Mouse (Mus musculus) hindbrain, embryonic 12.5 days (tissue): Measurements from ENCODE around the gene Tmed2. TPM values are rescaled to one million over a fixed set of nuclear protein-coding genes. Genes with fewer than 3 reads are reported as not detected.
A peak's percentile ranks its signal among the peaks of the same experiment; 100 is the strongest.
"Not testable (repeated sequence)": the region's sequence is repeated elsewhere in the genome, so short reads cannot be mapped to it uniquely, and the experiment has no call there.

ENCODE experiments used
- ATAC-seq: fragments of 200-750 bp; cut with Nextera tagmentation; 2 replicates; pipeline ENCODE4 v1.8.0; 2017; ENCODE audit warnings: moderate TSS enrichment; ENCODE audit not compliant: low FRiP score
- H3K27ac ChIP-seq: fragments of 300-500 bp; sonication (generic); 2 replicates; pipeline ENCODE4 v1.5.1; 2016; ENCODE audit warnings: mild to moderate bottlenecking
- H3K27me3 ChIP-seq: fragments of 300-500 bp; sonication (generic); 2 replicates; pipeline ENCODE4 v1.6.1; 2016; ENCODE audit warnings: mild to moderate bottlenecking
- H3K36me3 ChIP-seq: fragments of 300-500 bp; sonication (generic); 2 replicates; pipeline ENCODE4 v1.6.1; 2016; ENCODE audit warnings: mild to moderate bottlenecking
- H3K4me1 ChIP-seq: fragments of 300-500 bp; sonication (generic); 2 replicates; pipeline ENCODE4 v1.6.1; 2016
- H3K4me2 ChIP-seq: fragments of 300-500 bp; sonication (generic); replicated peaks from 2 replicates; pipeline ENCODE4 v1.6.1; 2016; ENCODE audit warnings: mild to moderate bottlenecking
- H3K4me3 ChIP-seq: fragments of 300-500 bp; sonication (generic); 2 replicates; pipeline ENCODE4 v1.5.1; 2016; ENCODE audit warnings: mild to moderate bottlenecking
- H3K9ac ChIP-seq: fragments of 300-500 bp; sonication (generic); 2 replicates; pipeline ENCODE4 v1.6.1; 2016; ENCODE audit warnings: mild to moderate bottlenecking, moderate library complexity
- H3K9me3 ChIP-seq: fragments of 300-500 bp; sonication (generic); replicated peaks from 2 replicates; pipeline ENCODE4 v1.6.1; 2016; ENCODE audit warnings: mild to moderate bottlenecking
- WGBS: fragments of 180-500 bp; shearing (Covaris S2); methylation state at CpG from one replicate; pipeline ENCODE4 v1.1.7; 2016; 5-methylcytosine and 5-hydroxymethylcytosine counted together
- polyA plus RNA-seq: library from polyadenylated mRNA; unstranded; fragments of >200 nt; fragmentation: Nextera tagmentation; extraction: Ambion mirVana; gene quantifications from 2 replicates; pipeline ENCODE4 v1.2.1, GENCODE M21; 2016

Gene Tmed2
- polyA plus RNA-seq = 418 and 446 TPM in 2 replicates

- Histone ChIP-seq H3K4me3 (peak within 1 kb of the TSS; percentile 97), H3K27me3 (0 out of 2 replicates have a peak, but pooled peaks cover 9% of the 10 kb centered on the region), H3K27ac (peak within 1 kb of the TSS; percentile 84), H3K9me3 (no peaks in the 10 kb centered on the region), H3K36me3 (peaks cover 19% of the 10 kb centered on the region), H3K4me1 (peaks cover 11% of the 10 kb centered on the region), H3K9ac (peak within 1 kb of the TSS; percentile 95), H3K4me2 (peak within 1 kb of the TSS; percentile 83)
- WGBS = under 1% methylated on average over 35 of the region's 35 CpGs
- ATAC-seq = peak; percentile 96
Measured at GRCm38 (mm10) chr5:124540383-124540786, at the start of gene Tmed2. Tmed2 (plus strand) TSS chr5:124540695.

- H3K27me3 ChIP-seq = no peaks in the 10 kb centered on the region
- H3K27ac ChIP-seq = no peak overlapping the region
- no peak overlapping the region for H3K4me2 ChIP-seq
- peaks cover 53% of the 10 kb centered on the region for H3K36me3 ChIP-seq
- no peak overlapping the region for H3K4me3 ChIP-seq
- H3K4me1 ChIP-seq = peaks cover 12% of the 10 kb centered on the region
- ATAC-seq = no peak
- WGBS = 90% methylated on average over 4 of the region's 4 CpGs
- no peak overlapping the region for H3K9ac ChIP-seq
- no peaks in the 10 kb centered on the region for H3K9me3 ChIP-seq
Measured at GRCm38 (mm10) chr5:124491732-124492131, 48.8 kb upstream of the Tmed2 start.

- no peak for ATAC-seq
- no peak overlapping the region for H3K9ac ChIP-seq
- peaks cover 49% of the 10 kb centered on the region for H3K36me3 ChIP-seq
- 86% methylated on average over 4 of the region's 4 CpGs for WGBS
- H3K27me3 ChIP-seq = no peaks in the 10 kb centered on the region
- no peaks in the 10 kb centered on the region for H3K9me3 ChIP-seq
- peaks cover 12% of the 10 kb centered on the region for H3K4me1 ChIP-seq
- H3K4me3 ChIP-seq = no peak overlapping the region
- no peak overlapping the region for H3K4me2 ChIP-seq
- no peak overlapping the region for H3K27ac ChIP-seq
Measured at GRCm38 (mm10) chr5:124492618-124493017, 47.9 kb upstream of the Tmed2 start.

- WGBS = 92% methylated on average over 11 of the region's 11 CpGs
- H3K4me3 ChIP-seq = no peak overlapping the region
- H3K9me3 ChIP-seq = no peaks in the 10 kb centered on the region
- peaks cover 12% of the 10 kb centered on the region for H3K4me1 ChIP-seq
- peaks cover 44% of the 10 kb centered on the region for H3K36me3 ChIP-seq
- no peaks in the 10 kb centered on the region for H3K27me3 ChIP-seq
- H3K27ac ChIP-seq = no peak overlapping the region
- H3K4me2 ChIP-seq = no peak overlapping the region
- no peak for ATAC-seq
- H3K9ac ChIP-seq = no peak overlapping the region
Measured at GRCm38 (mm10) chr5:124493455-124493854, 47.0 kb upstream of the Tmed2 start.

- ATAC-seq = no peak
- H3K4me2 ChIP-seq = no peak overlapping the region
- no peaks in the 10 kb centered on the region for H3K27me3 ChIP-seq
- H3K9me3 ChIP-seq = no peaks in the 10 kb centered on the region
- no peak overlapping the region for H3K9ac ChIP-seq
- peak overlapping the region; percentile 23; the same call in 1 of the 2 replicates for H3K27ac ChIP-seq
- no peak overlapping the region for H3K4me3 ChIP-seq
- H3K36me3 ChIP-seq = peaks cover 37% of the 10 kb centered on the region
- 43% methylated on average over 7 of the region's 7 CpGs for WGBS
- peaks cover 14% of the 10 kb centered on the region for H3K4me1 ChIP-seq
Measured at GRCm38 (mm10) chr5:124495547-124495946, 44.9 kb upstream of the Tmed2 start.

- Histone ChIP-seq H3K4me2 (no peak overlapping the region), H3K9ac (no peak overlapping the region), H3K27me3 (no peaks in the 10 kb centered on the region), H3K4me1 (peaks cover 14% of the 10 kb centered on the region), H3K27ac (no peak overlapping the region), H3K4me3 (no peak overlapping the region), H3K36me3 (peaks cover 35% of the 10 kb centered on the region), H3K9me3 (no peaks in the 10 kb centered on the region)
- ATAC-seq = no peak
- WGBS = 75% methylated on average over 15 of the region's 15 CpGs
Measured at GRCm38 (mm10) chr5:124496614-124497514, 43.6 kb upstream of the Tmed2 start.

GRCm38 (mm10) chr5:124498221-124498876 is 42.1 kb upstream of the Tmed2 start:
- H3K27ac ChIP-seq = no peak overlapping the region
- 73% methylated on average over 9 of the region's 9 CpGs for WGBS
- H3K4me2 ChIP-seq = no peak overlapping the region
- H3K27me3 ChIP-seq = no peaks in the 10 kb centered on the region
- peaks cover 25% of the 10 kb centered on the region for H3K36me3 ChIP-seq
- no peak overlapping the region for H3K9ac ChIP-seq
- H3K4me3 ChIP-seq = no peak overlapping the region
- no peak for ATAC-seq
- H3K4me1 ChIP-seq = peaks cover 14% of the 10 kb centered on the region
- no peaks in the 10 kb centered on the region for H3K9me3 ChIP-seq

GRCm38 (mm10) chr5:124499001-124499400 is 41.5 kb upstream of the Tmed2 start:
- no peak for ATAC-seq
- Histone ChIP-seq H3K4me1 (peaks cover 14% of the 10 kb centered on the region), H3K4me2 (no peak overlapping the region), H3K27ac (no peak overlapping the region), H3K4me3 (no peak overlapping the region), H3K27me3 (no peaks in the 10 kb centered on the region), H3K9me3 (no peaks in the 10 kb centered on the region), H3K36me3 (peaks cover 25% of the 10 kb centered on the region), H3K9ac (no peak overlapping the region)
- 20% methylated on average over 5 of the region's 5 CpGs for WGBS

GRCm38 (mm10) chr5:124500037-124500436 is 40.5 kb upstream of the Tmed2 start:
- H3K9ac ChIP-seq, H3K4me3 ChIP-seq, H3K27ac ChIP-seq, H3K27me3 ChIP-seq, H3K4me2 ChIP-seq, ATAC-seq, H3K9me3 ChIP-seq: not testable (repeated sequence)
- H3K4me1 ChIP-seq = peaks cover 14% of the 10 kb centered on the region
- H3K36me3 ChIP-seq = peaks cover 23% of the 10 kb centered on the region
- 93% methylated on average over 3 of the region's 4 CpGs for WGBS

- 98% methylated on average over 3 of the region's 3 CpGs for WGBS
- no peak overlapping the region for H3K27ac ChIP-seq
- H3K9ac ChIP-seq = no peak overlapping the region
- H3K36me3 ChIP-seq = peaks cover 22% of the 10 kb centered on the region
- no peaks in the 10 kb centered on the region for H3K27me3 ChIP-seq
- no peak overlapping the region for H3K4me3 ChIP-seq
- H3K4me1 ChIP-seq = peaks cover 11% of the 10 kb centered on the region
- no peak overlapping the region for H3K4me2 ChIP-seq
- no peaks in the 10 kb centered on the region for H3K9me3 ChIP-seq
- no peak for ATAC-seq
Measured at GRCm38 (mm10) chr5:124500573-124500972, 39.9 kb upstream of the Tmed2 start.

GRCm38 (mm10) chr5:124501541-124501940 is 39.0 kb upstream of the Tmed2 start:
- ATAC-seq = no peak
- no peaks in the 10 kb centered on the region for H3K9me3 ChIP-seq
- 94% methylated on average over 10 of the region's 10 CpGs for WGBS
- no peak overlapping the region for H3K9ac ChIP-seq
- no peak overlapping the region for H3K4me2 ChIP-seq
- H3K36me3 ChIP-seq = peaks cover 21% of the 10 kb centered on the region
- H3K4me1 ChIP-seq = peaks cover 3% of the 10 kb centered on the region; the same call in 1 of the 2 replicates
- no peaks in the 10 kb centered on the region for H3K27me3 ChIP-seq
- no peak overlapping the region for H3K4me3 ChIP-seq
- H3K27ac ChIP-seq = no peak overlapping the region

GRCm38 (mm10) chr5:124503742-124504141 is 36.8 kb upstream of the Tmed2 start:
- no peaks in the 10 kb centered on the region for H3K27me3 ChIP-seq
- H3K9me3 ChIP-seq = no peaks in the 10 kb centered on the region
- peaks cover 29% of the 10 kb centered on the region for H3K36me3 ChIP-seq
- no peak for ATAC-seq
- no peak overlapping the region for H3K4me2 ChIP-seq
- H3K4me1 ChIP-seq = peaks cover 6% of the 10 kb centered on the region; the same call in 1 of the 2 replicates
- H3K9ac ChIP-seq = no peak overlapping the region; the same call in 1 of the 2 replicates
- no peak overlapping the region for H3K4me3 ChIP-seq
- WGBS = 65% methylated on average over 14 of the region's 14 CpGs
- H3K27ac ChIP-seq = no peak overlapping the region
